Mouse (Mus musculus) testis, adult 2 months (tissue): ENCODE results near the gene Lrrc8b. TPM values are rescaled to one million over a fixed set of nuclear protein-coding genes. Genes with fewer than 3 reads are reported as not detected.

ENCODE experiments used
- H3K27ac ChIP-seq: fragments of 200-500 bp; 2 replicates; pipeline ENCODE4 v1.5.1; 2012; ENCODE audit warnings: low read depth, low read length; ENCODE audit not compliant: control insufficient read depth, insufficient read depth
- H3K27me3 ChIP-seq: fragments of 200-500 bp; 2 replicates; pipeline ENCODE4 v1.6.1; 2012; ENCODE audit warnings: mild to moderate bottlenecking, low read length, moderate library complexity; ENCODE audit not compliant: control insufficient read depth, insufficient read depth
- H3K36me3 ChIP-seq: fragments of 200-500 bp; 2 replicates; pipeline ENCODE4 v1.6.1; 2012; ENCODE audit warnings: mild to moderate bottlenecking, low read length; ENCODE audit not compliant: control insufficient read depth, insufficient read depth
- H3K4me1 ChIP-seq: fragments of 200-500 bp; 2 replicates; pipeline ENCODE4 v1.6.1; 2012; ENCODE audit warnings: low read length; ENCODE audit not compliant: control insufficient read depth, insufficient read depth
- H3K4me3 ChIP-seq: fragments of 200-500 bp; 2 replicates; pipeline ENCODE4 v1.5.1; 2012; ENCODE audit warnings: low read depth, mild to moderate bottlenecking, low read length, moderate library complexity, mixed read lengths; ENCODE audit not compliant: control insufficient read depth
- CTCF ChIP-seq: fragments of 200-500 bp; IDR thresholded peaks from 2 replicates; pipeline ENCODE4 v1.5.1; 2012; ENCODE audit warnings: low read depth, mild to moderate bottlenecking, inconsistent platforms, low read length, moderate library complexity; ENCODE audit not compliant: control insufficient read depth, insufficient read depth, insufficient replicate concordance
- POLR2A ChIP-seq: fragments of 200-500 bp; IDR thresholded peaks from 2 replicates; pipeline ENCODE4 v1.6.1; 2012; ENCODE audit warnings: low read depth, mild to moderate bottlenecking, inconsistent platforms, low read length, moderate library complexity; ENCODE audit not compliant: control insufficient read depth
- polyA plus RNA-seq: library from polyadenylated mRNA; depleted of rRNA; stranded (reverse); fragments of >200 nt; gene quantifications from 2 replicates; pipeline ENCODE4 v1.2.3, GENCODE M21; 2012; rRNA removed

Gene Lrrc8b
- polyA plus RNA-seq = 320 and 336 TPM in 2 replicates

- TF ChIP-seq POLR2A (peak; percentile 60), CTCF (no peak)
- peaks cover 7% of the 10 kb centered on the region for H3K4me1 ChIP-seq
- H3K4me3 ChIP-seq = peak within 1 kb of the TSS; percentile 96
- H3K27me3 ChIP-seq = no peaks in the 10 kb centered on the region
- peak within 1 kb of the TSS; percentile 84 for H3K27ac ChIP-seq
- H3K36me3 ChIP-seq = no peaks in the 10 kb centered on the region
Measured at GRCm38 (mm10) chr5:105415198-105415791, at the start of gene Lrrc8b. TSS of gene Lrrc8b (plus strand) at chr5:105415775.

DNA sequence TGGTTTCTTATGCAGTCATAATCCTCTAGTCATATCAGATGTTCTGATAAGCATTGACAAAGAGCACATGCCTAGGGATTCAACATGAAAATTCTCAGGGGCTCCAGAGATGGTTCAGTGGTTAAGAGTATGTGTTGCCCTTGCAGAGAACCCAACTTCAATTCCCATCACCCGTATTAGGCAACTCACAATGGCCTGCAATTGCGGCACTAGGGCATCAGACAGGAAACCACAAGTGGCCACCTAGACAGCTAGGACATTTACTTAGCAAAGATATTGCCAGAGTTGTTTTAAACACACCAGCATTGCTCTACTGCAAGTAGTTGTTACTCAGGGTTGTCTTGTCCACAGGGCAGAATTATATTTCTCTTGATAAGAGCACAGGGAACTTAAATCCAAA, 34.1 kb upstream of the Lrrc8b start:
- Histone ChIP-seq H3K4me3 (no peak overlapping the region), H3K27ac (no peak overlapping the region), H3K27me3 (no peaks in the 10 kb centered on the region), H3K36me3 (no peaks in the 10 kb centered on the region), H3K4me1 (no peaks in the 10 kb centered on the region)
- TF ChIP-seq CTCF (no peak), POLR2A (no peak)

- TF ChIP-seq POLR2A (no peak), CTCF (no peak)
- Histone ChIP-seq H3K27ac (no peak overlapping the region), H3K27me3 (no peaks in the 10 kb centered on the region), H3K36me3 (no peaks in the 10 kb centered on the region), H3K4me1 (no peaks in the 10 kb centered on the region), H3K4me3 (no peak overlapping the region)
Measured at GRCm38 (mm10) chr5:105390346-105390745, 25.2 kb upstream of the Lrrc8b start.

DNA sequence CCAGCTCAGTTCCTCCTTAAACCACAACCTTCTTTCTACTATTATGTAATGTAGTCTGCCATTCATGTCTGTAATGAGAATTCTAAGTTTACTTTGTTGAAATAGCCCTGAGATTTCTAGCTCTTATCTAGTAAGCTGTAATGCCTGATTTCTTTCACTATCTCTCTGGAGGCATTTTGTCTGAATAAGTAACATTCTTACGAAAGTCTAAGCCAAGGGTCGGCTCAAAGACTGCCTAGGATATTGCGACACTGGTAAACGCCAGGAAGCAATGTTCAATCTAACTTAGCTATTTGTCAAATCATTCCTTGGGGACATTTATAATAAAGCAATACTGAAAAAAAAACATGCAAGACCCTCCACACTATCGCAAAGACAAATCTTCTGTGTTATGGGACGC, 21.8 kb upstream of the Lrrc8b start:
- Histone ChIP-seq H3K4me1 (no peaks in the 10 kb centered on the region), H3K36me3 (no peaks in the 10 kb centered on the region), H3K4me3 (no peak overlapping the region), H3K27me3 (no peaks in the 10 kb centered on the region), H3K27ac (no peak overlapping the region)
- TF ChIP-seq CTCF (no peak), POLR2A (no peak)

- TF ChIP-seq POLR2A (no peak), CTCF (no peak)
- Histone ChIP-seq H3K4me1 (no peaks in the 10 kb centered on the region), H3K4me3 (no peak overlapping the region), H3K27me3 (no peaks in the 10 kb centered on the region), H3K36me3 (no peaks in the 10 kb centered on the region), H3K27ac (no peak overlapping the region)
Measured at GRCm38 (mm10) chr5:105395188-105395587, 20.4 kb upstream of the Lrrc8b start.

- Histone ChIP-seq H3K27ac (no peak overlapping the region), H3K36me3 (no peaks in the 10 kb centered on the region), H3K4me1 (peaks cover 2% of the 10 kb centered on the region), H3K27me3 (no peaks in the 10 kb centered on the region), H3K4me3 (peak overlapping the region; percentile 39)
- no peak for TF ChIP-seq POLR2A
- no peak for TF ChIP-seq CTCF
Measured at GRCm38 (mm10) chr5:105398966-105399365, 16.6 kb upstream of the Lrrc8b start.

- peak overlapping the region; percentile 91 for H3K4me3 ChIP-seq
Measured at GRCm38 (mm10) chr5:105399631-105400423, 15.7 kb upstream of the Lrrc8b start.

More at GRCm38 (mm10) chr5:105399631-105400423, 15.7 kb upstream of the Lrrc8b start:
- peaks cover 2% of the 10 kb centered on the region for H3K4me1 ChIP-seq
- H3K27me3 ChIP-seq = no peaks in the 10 kb centered on the region
- TF ChIP-seq CTCF (no peak), POLR2A (no peak)
- peak overlapping the region; percentile 49 for H3K27ac ChIP-seq
- no peaks in the 10 kb centered on the region for H3K36me3 ChIP-seq
